ENCODE assay signal across 21 mouse cellular contexts in genomic region chr7:66724954-66725353, GRCm38 (mm10). TPM values are rescaled to one million over a fixed set of nuclear protein-coding genes. Genes with fewer than 3 reads are reported as not detected.
DNase-seq lines count a peak whose midpoint lies in the region; ATAC-seq and TF ChIP-seq lines count a peak whose summit lies in the region.
"Had no signal": no experiment of that assay in that cellular context is flagged by ENCODE, and none has a peak within 500 bp of the region (broad histone marks: within the 10 kb centered on the region; RNA-seq: fewer than 3 reads in every experiment).

No protein-coding gene starts in this region.

- no peaks in the 10 kb centered on the region for H3K36me3 ChIP-seq in thymus, adult 2 months (ENCODE audit: control insufficient read depth, insufficient read depth, low read length)
- no peaks in the 10 kb centered on the region for H3K36me3 ChIP-seq in kidney, adult 2 months (ENCODE audit: control insufficient read depth, insufficient read depth, low read length)

- DNase-seq in thymus, adult 2 months = peak; percentile 8
- DNase-seq in thymus, postnatal 14 days = no peak
- DNase-seq in 416B (ENCODE audit: low read depth) = peak; percentile 11
- no peak for DNase-seq in kidney, adult 2 months
- DNase-seq: adrenal gland, adult 8-10 months; adrenal gland, postnatal 36 days; cerebellum, adult 2 months; cerebellum, postnatal 10 days; gastrocnemius, postnatal 36 days; heart, adult 11 months; heart, postnatal 10 days had no signal

- TF ChIP-seq CTCF in thymus, adult 2 months (IDR thresholded peaks at IDR 0.05; ENCODE audit: borderline replicate concordance, control insufficient read depth, extremely low read depth, insufficient read depth, low read length, poor library complexity) = no peak
- TF ChIP-seq CTCF in kidney, adult 2 months (conservative IDR thresholded peaks at IDR 0.05; ENCODE audit: insufficient read depth, insufficient read length, low read depth, low read length) = no peak

- ATAC-seq in CD4-positive, CD25-positive, alpha-beta regulatory T cell, adult 4 months = peak; percentile 54
- ATAC-seq in inflammation-experienced regulatory T-cells, adult 6 months = peak; percentile 48
- ATAC-seq in megakaryocyte progenitor cell, adult 5-6 weeks (replicated peaks; ENCODE audit: poor library complexity) = no peak
- ATAC-seq: forebrain, embryonic 13.5 days; hindbrain, postnatal 0 days had no signal

- H3K4me1 ChIP-seq in thymus, adult 2 months (replicated peaks; ENCODE audit: control insufficient read depth, insufficient read depth, low read length) = peaks cover 3% of the 10 kb centered on the region
- no peaks in the 10 kb centered on the region for H3K4me1 ChIP-seq in kidney, adult 2 months (ENCODE audit: control insufficient read depth, insufficient read depth, low read length)
- H3K4me1 ChIP-seq: embryonic facial prominence, embryonic 10.5 days; forebrain, embryonic 13.5 days; hindbrain, embryonic 13.5 days had no signal

- 68% methylated on average over 6 of the region's 6 CpGs for WGBS in thymus, adult 2 months
- WGBS in kidney, adult 2 months = 74% methylated on average over 6 of the region's 6 CpGs

- no peaks in the 10 kb centered on the region for H3K27me3 ChIP-seq in thymus, adult 2 months (ENCODE audit: control insufficient read depth, insufficient read depth, low read length)
- H3K27me3 ChIP-seq in kidney, adult 2 months (replicated peaks; ENCODE audit: control insufficient read depth, insufficient read depth, low read length) = no peaks in the 10 kb centered on the region
- H3K27me3 ChIP-seq: forebrain, embryonic 13.5 days; hindbrain, embryonic 13.5 days; Patski had no signal

- no peak for TF ChIP-seq POLR2A in thymus, adult 2 months (IDR thresholded peaks at IDR 0.05; ENCODE audit: control insufficient read depth, extremely low read depth, insufficient read depth, low read length, poor library complexity)
- no peak for TF ChIP-seq POLR2A in kidney, adult 2 months (IDR thresholded peaks at IDR 0.05; ENCODE audit: low read depth, low read length)

- no peak overlapping the region for H3K27ac ChIP-seq in thymus, adult 2 months (ENCODE audit: control insufficient read depth, insufficient read depth, low read length)
- no peak overlapping the region for H3K27ac ChIP-seq in kidney, adult 2 months (ENCODE audit: insufficient read depth, low read depth, low read length)
- H3K27ac ChIP-seq: embryonic facial prominence, embryonic 10.5 days; forebrain, embryonic 13.5 days; hindbrain, embryonic 13.5 days; hindbrain, postnatal 0 days had no signal

- no peak overlapping the region for H3K4me3 ChIP-seq in thymus, adult 2 months (ENCODE audit: control insufficient read depth, insufficient read depth, low read length)
- H3K4me3 ChIP-seq in kidney, adult 2 months (ENCODE audit: insufficient read depth, low read depth, low read length) = no peak overlapping the region
- H3K4me3 ChIP-seq: embryonic facial prominence, embryonic 10.5 days; forebrain, embryonic 13.5 days; hindbrain, embryonic 13.5 days had no signal

RNA-seq across cellular contexts. Expression of gene Cers3, which starts 18.4 kb away (rescaled TPM):
- 0.78 and 1.2 TPM in 2 replicates for polyA plus RNA-seq in thymus, adult 2 months (2012; rRNA removed)
- polyA plus RNA-seq in CD4-positive, CD25-positive, alpha-beta regulatory T cell, adult 4 months (2017; shearing (Covaris generic)) = not detected
- not detected for polyA plus RNA-seq in inflammation-experienced regulatory T-cells, adult 6 months (2017; shearing (Covaris generic))
- 0.20 and 0.27 TPM in 2 replicates for polyA plus RNA-seq in kidney, adult 2 months (2012; rRNA removed)
- 0.29 TPM in 1 of 2 replicates, not detected in the other for total RNA-seq in megakaryocyte progenitor cell, adult 5-6 weeks (2015)
- total RNA-seq in megakaryocyte progenitor cell, adult 5-6 weeks (2017) = not detected in 2 replicates
- total RNA-seq: hematopoietic stem cell, adult 5-6 weeks; MEL had no signal

RNA-seq across cellular contexts. Expression of gene Lins1, which starts 35.3 kb away (rescaled TPM):
- polyA plus RNA-seq in thymus, adult 2 months (2012; rRNA removed) = 9.3 TPM in 2 replicates
- polyA plus RNA-seq in CD4-positive, CD25-positive, alpha-beta regulatory T cell, adult 4 months (2017; shearing (Covaris generic)) = 1 to 10 TPM; 8.2 TPM
- 1 to 10 TPM; 5.5 to 9.2 (median 8.4) TPM for polyA plus RNA-seq in inflammation-experienced regulatory T-cells, adult 6 months (2017; shearing (Covaris generic))
- polyA plus RNA-seq in kidney, adult 2 months (2012; rRNA removed) = 4.8 and 6.2 TPM in 2 replicates
- total RNA-seq in megakaryocyte progenitor cell, adult 5-6 weeks (2015) = 8.0 and 14.0 TPM in 2 replicates
- total RNA-seq in megakaryocyte progenitor cell, adult 5-6 weeks (2017) = 4.2 and 15.9 TPM in 2 replicates

RNA-seq across cellular contexts. Expression of gene Asb7, which starts 35.6 kb away (rescaled TPM):
- 7.3 and 8.2 TPM in 2 replicates for polyA plus RNA-seq in thymus, adult 2 months (2012; rRNA removed)
- polyA plus RNA-seq in CD4-positive, CD25-positive, alpha-beta regulatory T cell, adult 4 months (2017; shearing (Covaris generic)) = 1 to 10 TPM; 6.8 to 9.3 TPM
- polyA plus RNA-seq in inflammation-experienced regulatory T-cells, adult 6 months (2017; shearing (Covaris generic)) = 1 to 10 TPM; 7.6 to 9.5 (median 7.6) TPM
- 4.2 and 4.9 TPM in 2 replicates for polyA plus RNA-seq in kidney, adult 2 months (2012; rRNA removed)
- total RNA-seq in megakaryocyte progenitor cell, adult 5-6 weeks (2015) = 11.5 and 16.6 TPM in 2 replicates
- 8.7 and 8.9 TPM in 2 replicates for total RNA-seq in megakaryocyte progenitor cell, adult 5-6 weeks (2017)

Comparison
In these comparisons a context has a peak if more than half of its experiments do, and no peak if none do; other contexts are left out.
1. DNase-seq: peak in thymus, adult 2 months (single experiment) and 416B (single experiment); none in thymus, postnatal 14 days (single experiment) and kidney, adult 2 months (single experiment).